Mouse (Mus musculus): ENCODE measurements around the gene Ak5.

GRCm38 (mm10) chr3:152556919-152557318 is 111.2 kb downstream of the Ak5 start:
- TF ChIP-seq CTCF (IDR thresholded peaks at IDR 0.05; ENCODE audit: low read depth): no peak
- no peak for TF ChIP-seq EP300 (IDR thresholded peaks at IDR 0.05; ENCODE audit: low read depth)

Data from heart, postnatal 0 days (tissue).